Mouse (Mus musculus) midbrain, postnatal 0 days (tissue): Measurements from ENCODE around the gene Atp2a1. TPM values are rescaled to one million over a fixed set of nuclear protein-coding genes. Genes with fewer than 3 reads are reported as not detected.

ENCODE experiments used
- ATAC-seq: fragments of 200-750 bp; cut with Nextera tagmentation; 2 replicates; pipeline ENCODE4 v1.8.0; 2017; ENCODE audit warnings: moderate number of reproducible peaks, mild to moderate bottlenecking, moderate TSS enrichment, moderate library complexity; ENCODE audit not compliant: low FRiP score
- DNase-seq: peaks from one replicate; pipeline ENCODE4 v3.0.0-alpha.2; 2015; ENCODE audit warnings: low spot score
- H3K27ac ChIP-seq: fragments of 300-500 bp; sonication (generic); 2 replicates; pipeline ENCODE4 v1.5.1; 2014; ENCODE audit warnings: low read depth, mild to moderate bottlenecking, low read length, mixed read lengths
- H3K27me3 ChIP-seq: fragments of 300-500 bp; sonication (generic); 2 replicates; pipeline ENCODE4 v1.6.1; 2014; ENCODE audit warnings: low read length, control low read depth, mixed read lengths; ENCODE audit not compliant: insufficient read depth
- H3K36me3 ChIP-seq: fragments of 300-500 bp; sonication (generic); 2 replicates; pipeline ENCODE4 v1.6.1; 2014; ENCODE audit warnings: low read length, control low read depth, mixed read lengths; ENCODE audit not compliant: insufficient read depth
- H3K4me1 ChIP-seq: fragments of 300-500 bp; sonication (generic); 2 replicates; pipeline ENCODE4 v1.6.1; 2014; ENCODE audit warnings: mild to moderate bottlenecking, control low read depth, antibody characterized with exemption, low read length, mixed read lengths; ENCODE audit not compliant: insufficient read depth
- H3K4me2 ChIP-seq: fragments of 300-500 bp; sonication (generic); 2 replicates; pipeline ENCODE4 v1.6.1; 2014; ENCODE audit warnings: low read depth, mild to moderate bottlenecking, low read length, mixed read lengths; ENCODE audit not compliant: poor library complexity, severe bottlenecking
- H3K4me3 ChIP-seq: fragments of 300-500 bp; sonication (generic); 2 replicates; pipeline ENCODE4 v1.5.1; 2014; ENCODE audit warnings: low read depth, mild to moderate bottlenecking, low read length, moderate library complexity
- H3K9ac ChIP-seq: fragments of 300-500 bp; sonication (generic); replicated peaks from 2 replicates; pipeline ENCODE4 v1.6.1; 2014; ENCODE audit warnings: mild to moderate bottlenecking, low read length, moderate library complexity, mixed read lengths; ENCODE audit not compliant: poor library complexity, severe bottlenecking
- H3K9me3 ChIP-seq: fragments of 300-500 bp; sonication (generic); 2 replicates; pipeline ENCODE4 v1.6.1; 2016; ENCODE audit warnings: low read length, control low read depth
- CTCF ChIP-seq: IDR thresholded peaks from 2 replicates; pipeline ENCODE4 v1.5.1; 2016; ENCODE audit warnings: antibody characterized with exemption, mild to moderate bottlenecking
- WGBS: fragments of 180-500 bp; shearing (Covaris S2); extraction: QIAGEN DNeasy Blood & Tissue Kit; methylation state at CpG from one replicate; pipeline ENCODE4 v1.1.7; 2014; 5-methylcytosine and 5-hydroxymethylcytosine counted together
- polyA plus RNA-seq: library from polyadenylated mRNA; unstranded; fragments of >200 nt; fragmentation: Nextera tagmentation; extraction: Ambion mirVana; gene quantifications from 2 replicates; pipeline ENCODE4 v1.2.1, GENCODE M21; 2015
- total RNA-seq: library from RNA; depleted of rRNA; stranded (reverse); fragments of >200 nt; gene quantifications from 2 replicates; pipeline ENCODE4 v1.2.3, GENCODE M21; 2014

Atp2a1 gene
- total and polyA plus RNA-seq, 2 experiments from 2014 or later: 0.33 to 0.35 TPM

DNA sequence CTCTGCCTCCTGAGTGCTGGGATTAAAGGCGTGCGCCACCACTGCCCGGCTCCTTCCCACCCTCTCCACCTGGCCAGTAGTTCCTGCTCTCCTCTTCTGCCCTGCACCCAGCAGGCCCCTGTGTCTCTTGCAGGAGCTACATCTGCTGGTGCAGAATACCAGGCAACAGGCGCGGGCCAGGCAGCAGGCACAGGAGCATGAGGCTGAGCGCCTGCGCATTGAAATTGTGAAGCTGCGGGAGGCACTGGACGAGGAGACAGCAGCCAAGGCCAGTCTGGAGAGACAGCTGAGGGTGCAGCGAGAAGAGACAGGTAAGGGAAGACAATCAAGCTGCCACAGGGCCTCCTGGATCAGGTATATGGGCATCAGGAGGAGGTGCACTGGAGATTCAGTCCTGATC lies 18.9 kb downstream of the Atp2a1 start:
- no peaks in the 10 kb centered on the region for H3K4me1 ChIP-seq
- no peak overlapping the region for H3K27ac ChIP-seq
- ATAC-seq (no peak), DNase-seq (no peak)
- H3K36me3 ChIP-seq: peaks cover 37% of the 10 kb centered on the region
- 90% methylated on average over 10 of the region's 10 CpGs for WGBS
- H3K9ac ChIP-seq: no peak overlapping the region
- TF ChIP-seq CTCF: no peak
- no peaks in the 10 kb centered on the region for H3K27me3 ChIP-seq
- no peak overlapping the region for H3K4me2 ChIP-seq
- no peak overlapping the region for H3K4me3 ChIP-seq
- no peaks in the 10 kb centered on the region for H3K9me3 ChIP-seq

- Histone ChIP-seq H3K36me3 (peaks cover 27% of the 10 kb centered on the region), H3K4me3 (no peak overlapping the region), H3K27ac (no peak overlapping the region), H3K4me1 (no peaks in the 10 kb centered on the region), H3K27me3 (no peaks in the 10 kb centered on the region), H3K4me2 (no peak overlapping the region), H3K9ac (no peak overlapping the region), H3K9me3 (no peaks in the 10 kb centered on the region)
- TF ChIP-seq CTCF: no peak
- peak; percentile 2 for DNase-seq
- WGBS: 77% methylated on average over 9 of the region's 9 CpGs
- no peak for ATAC-seq
Observed at GRCm38 (mm10) chr7:126440134-126440533, 22.8 kb downstream of the Atp2a1 start.

- ATAC-seq: no peak
- Histone ChIP-seq H3K4me2 (no peak overlapping the region), H3K36me3 (peaks cover 13% of the 10 kb centered on the region), H3K4me3 (no peak overlapping the region), H3K9ac (no peak overlapping the region), H3K9me3 (no peaks in the 10 kb centered on the region), H3K27me3 (no peaks in the 10 kb centered on the region), H3K4me1 (no peaks in the 10 kb centered on the region), H3K27ac (no peak overlapping the region)
- 17% methylated on average over 8 of the region's 8 CpGs for WGBS
- TF ChIP-seq CTCF: peak; percentile 81
- DNase-seq: peak; percentile 40
Observed at GRCm38 (mm10) chr7:126436851-126437250, 26.1 kb downstream of the Atp2a1 start.

DNA sequence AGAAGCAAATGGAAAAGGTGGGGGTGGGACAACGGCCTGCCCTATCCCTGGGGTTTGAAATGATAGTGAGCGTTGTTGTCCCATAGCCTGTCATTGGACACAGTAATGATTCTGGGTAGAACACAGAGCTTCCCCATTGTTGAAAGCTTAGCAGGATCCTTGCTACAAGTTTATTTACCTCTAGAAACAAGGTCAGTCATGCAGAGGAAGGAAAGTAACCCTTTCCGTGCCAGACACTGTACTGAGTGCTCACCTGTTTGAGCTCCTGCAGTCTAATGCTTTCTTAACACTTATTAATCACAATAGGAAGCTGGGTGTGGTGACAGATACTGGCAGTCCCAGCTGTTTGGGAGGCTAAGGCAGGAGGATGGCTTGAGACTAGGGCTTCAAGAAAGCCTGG lies 27.1 kb downstream of the Atp2a1 start:
- Histone ChIP-seq H3K4me3 (no peak overlapping the region), H3K9me3 (no peaks in the 10 kb centered on the region), H3K4me2 (no peak overlapping the region), H3K27ac (no peak overlapping the region), H3K36me3 (peaks cover 11% of the 10 kb centered on the region), H3K27me3 (no peaks in the 10 kb centered on the region), H3K4me1 (no peaks in the 10 kb centered on the region), H3K9ac (no peak overlapping the region)
- DNase-seq (no peak), ATAC-seq (no peak)
- 86% methylated on average over 3 of the region's 3 CpGs for WGBS
- no peak for TF ChIP-seq CTCF

DNA sequence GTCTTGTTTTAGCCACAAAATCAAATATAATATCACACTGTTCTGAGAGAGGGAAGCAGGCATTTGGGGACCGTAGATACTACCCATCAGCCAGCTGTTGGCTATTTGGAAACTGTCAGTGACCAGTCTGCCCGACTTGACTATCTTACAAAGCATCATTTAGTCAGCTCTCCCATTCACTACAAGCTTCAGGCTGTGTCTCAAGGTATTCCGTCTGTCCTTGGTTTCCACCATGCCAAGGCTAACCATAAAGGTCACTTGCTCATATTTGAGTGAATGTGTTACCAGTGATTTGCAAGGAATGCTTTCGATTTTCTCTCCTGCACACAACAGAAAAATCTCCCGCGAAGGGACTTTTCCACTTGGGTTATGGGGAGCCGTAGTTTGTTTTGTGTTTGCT lies 28.2 kb downstream of the Atp2a1 start:
- H3K36me3 ChIP-seq: peaks cover 11% of the 10 kb centered on the region
- no peaks in the 10 kb centered on the region for H3K27me3 ChIP-seq
- DNase-seq (no peak), ATAC-seq (no peak)
- H3K4me1 ChIP-seq: peaks cover under 1% of the 10 kb centered on the region; the same call in 1 of the 2 replicates
- H3K4me3 ChIP-seq: no peak overlapping the region
- no peaks in the 10 kb centered on the region for H3K9me3 ChIP-seq
- TF ChIP-seq CTCF: no peak
- WGBS: 90% methylated on average over 7 of the region's 7 CpGs
- no peak overlapping the region for H3K27ac ChIP-seq
- no peak overlapping the region for H3K9ac ChIP-seq
- H3K4me2 ChIP-seq: no peak overlapping the region

GRCm38 (mm10) chr7:126430167-126430566 lies 32.7 kb downstream of the Atp2a1 start:
- TF ChIP-seq CTCF: no peak

More at GRCm38 (mm10) chr7:126430167-126430566, 32.7 kb downstream of the Atp2a1 start:
- ATAC-seq: no peak
- Histone ChIP-seq H3K4me1 (peaks cover 3% of the 10 kb centered on the region; the same call in 1 of the 2 replicates), H3K9ac (no peak overlapping the region), H3K4me2 (no peak overlapping the region), H3K4me3 (no peak overlapping the region), H3K36me3 (no peaks in the 10 kb centered on the region), H3K9me3 (no peaks in the 10 kb centered on the region), H3K27me3 (no peaks in the 10 kb centered on the region), H3K27ac (no peak overlapping the region)
- DNase-seq: no peak
